Mouse (Mus musculus) spleen, adult 18-20 months (tissue): ENCODE data around the gene Tsnax.

Experiments
- DNase-seq, 2 experiments: peaks; one replicate each; pipeline ENCODE4 v3.0.0; 2022; ENCODE audit warnings: mixed read lengths in 2 of 2

The Tsnax gene

DNA sequence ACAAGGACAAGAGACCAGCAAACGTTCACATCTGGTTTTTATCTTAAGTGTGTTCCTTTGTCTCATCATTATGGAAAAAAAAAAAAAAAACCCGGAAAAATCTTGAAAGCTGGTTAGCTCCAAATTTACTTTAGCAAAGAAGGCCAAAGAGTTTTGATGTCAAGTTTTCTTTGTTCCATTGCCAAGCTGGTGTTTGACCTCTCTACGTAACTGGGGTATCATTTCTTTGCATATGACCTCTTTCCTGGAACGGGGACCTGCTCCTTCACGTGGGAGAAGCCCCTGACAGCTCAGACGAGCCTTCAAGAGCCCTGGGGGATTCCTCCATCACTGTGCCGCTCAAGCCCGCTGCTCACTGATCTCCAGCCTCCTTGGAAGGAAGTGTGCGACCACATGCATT is 31.1 kb downstream of the Tsnax start:
- no peak for DNase-seq

DNA sequence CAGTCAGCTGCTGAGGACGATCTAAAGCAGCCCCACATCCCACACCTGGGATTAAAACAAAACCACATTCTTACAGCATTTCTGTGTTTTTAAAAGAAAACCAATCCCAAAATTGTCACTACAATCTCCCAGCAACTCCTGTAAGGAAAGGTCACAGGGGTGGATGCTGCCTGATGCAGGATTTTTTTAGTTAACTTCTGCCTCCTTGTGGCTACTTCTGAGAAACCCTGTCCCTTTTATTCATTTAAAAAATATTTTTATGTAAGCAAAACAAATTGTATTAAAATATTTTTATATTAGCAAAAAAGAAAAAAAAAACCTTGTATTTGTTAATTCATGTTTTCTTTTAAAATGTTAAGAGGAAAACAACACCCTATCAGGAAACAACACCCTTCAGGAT is 33.0 kb downstream of the Tsnax start:
- DNase-seq, result no peak

DNA sequence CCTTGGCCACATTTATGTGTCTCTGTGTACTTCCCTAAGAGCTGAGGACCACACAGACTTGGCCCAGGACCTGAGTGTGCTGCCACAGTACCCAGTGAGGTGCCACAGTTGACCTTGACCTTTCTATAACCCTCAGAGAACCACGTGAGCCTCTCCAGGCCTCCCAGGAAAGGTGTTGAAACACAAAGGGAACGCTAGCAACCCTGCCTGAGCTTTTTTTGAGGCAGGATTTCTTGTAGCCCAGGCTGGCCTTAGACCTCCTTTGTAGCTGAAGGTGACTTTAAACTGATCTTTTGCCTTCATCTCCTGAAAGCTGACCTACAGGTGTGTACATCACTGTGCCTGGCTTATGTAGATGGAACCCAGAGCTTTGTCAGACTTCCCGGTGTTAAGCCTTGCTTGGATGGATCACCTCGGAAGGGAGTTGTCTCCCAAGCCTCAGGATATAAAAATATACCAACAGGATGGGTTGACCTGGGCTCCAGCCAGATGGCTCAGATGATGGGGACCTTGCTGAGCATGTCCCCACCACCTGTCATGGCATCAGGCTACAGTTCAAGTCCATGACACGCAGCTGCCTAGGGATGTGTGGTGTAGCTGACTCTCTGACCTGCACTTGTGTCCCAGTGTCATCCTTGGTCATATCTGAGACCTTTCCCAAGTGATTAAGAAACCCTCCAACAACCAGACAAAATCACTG is 36.4 kb downstream of the Tsnax start:
- DNase-seq, result no peak

DNA sequence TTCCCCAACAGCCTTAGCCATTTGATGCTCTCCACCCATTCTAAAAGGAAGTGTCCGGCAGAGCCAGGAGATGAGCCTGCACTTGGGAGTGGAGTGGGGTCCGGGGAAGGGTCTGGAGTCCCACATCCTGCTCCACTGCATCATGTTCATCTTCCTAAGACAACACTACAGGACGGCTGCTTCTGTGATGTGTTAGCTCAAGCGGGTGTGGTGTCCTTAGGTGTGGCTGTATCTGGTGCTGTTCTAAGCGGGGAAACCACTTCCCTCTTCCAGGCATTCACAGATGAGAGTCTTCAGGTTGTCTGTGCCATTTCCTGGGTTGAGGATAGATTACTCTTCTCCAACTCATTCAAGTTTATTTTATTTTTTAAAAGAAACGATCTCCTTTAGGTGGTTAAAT is 37.0 kb downstream of the Tsnax start:
- DNase-seq, result no peak

DNA sequence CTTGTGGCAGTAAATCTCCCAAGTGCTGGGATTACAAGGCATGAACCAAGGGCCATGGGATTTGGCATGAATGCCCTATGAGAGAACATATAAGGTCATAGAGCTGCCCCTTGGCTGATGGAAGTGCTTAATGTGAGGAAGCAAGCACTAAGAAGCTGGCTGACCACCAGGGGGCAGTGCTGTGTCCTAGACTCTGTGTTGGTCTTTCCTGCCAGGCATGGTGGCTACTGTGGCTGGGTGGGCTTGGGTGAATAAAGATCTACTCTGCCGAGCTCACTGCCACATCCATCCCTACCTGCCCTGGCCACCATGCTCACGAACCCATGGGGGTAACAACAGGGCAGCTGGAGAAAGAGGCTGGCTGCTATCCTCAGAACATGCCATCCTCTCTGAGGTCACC is 39.2 kb downstream of the Tsnax start:
- peak; percentile 52 to 80 for DNase-seq

DNA sequence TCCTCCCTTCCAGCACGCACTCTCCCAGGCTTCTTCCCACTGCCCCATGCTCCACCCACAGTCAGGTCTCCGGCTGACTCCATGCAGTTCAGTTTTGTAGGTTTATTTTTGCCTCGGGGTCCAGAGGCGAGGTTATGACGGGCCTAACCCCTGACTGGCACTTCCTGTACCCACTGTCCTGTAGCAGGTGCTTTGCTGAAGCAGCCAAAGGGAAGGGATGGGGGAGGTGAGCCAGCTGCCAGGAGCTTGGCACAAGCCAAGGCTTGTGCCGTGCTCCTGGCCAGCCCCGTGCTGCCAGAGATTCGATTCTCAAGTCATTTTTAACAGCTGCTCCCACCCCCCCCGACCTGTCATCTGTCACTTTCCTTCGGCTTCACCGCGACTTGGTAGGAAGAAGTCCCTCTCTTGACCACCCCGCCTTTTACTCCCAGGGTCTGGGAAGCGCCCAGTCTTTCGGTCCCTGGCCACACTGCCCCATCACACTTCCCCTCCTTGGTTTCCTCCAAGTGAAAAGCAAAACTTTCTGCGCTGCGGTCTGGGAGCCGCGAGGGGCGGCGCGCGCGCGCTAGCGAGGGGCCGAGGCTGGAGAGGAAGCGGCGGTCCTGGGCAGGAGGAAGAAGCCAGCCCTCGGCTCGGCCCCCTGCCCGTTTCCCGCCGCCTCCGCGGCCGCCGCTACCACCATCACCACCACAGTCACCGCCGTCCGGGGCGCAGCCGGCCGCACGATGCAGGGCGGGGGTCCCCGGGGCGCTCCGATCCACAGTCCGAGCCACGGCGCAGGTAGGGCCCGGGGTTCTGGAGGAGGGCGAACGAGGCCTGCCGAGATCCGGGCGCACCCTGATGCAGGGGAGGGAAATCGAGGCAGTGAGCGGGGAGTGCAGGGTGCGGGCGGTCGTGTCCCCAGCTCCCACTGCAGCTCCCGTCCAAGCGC is 41.0 kb downstream of the Tsnax start, which contains the start of gene Disc1:
TSS of gene Disc1 (plus strand) at position 691 of the 931 bp plus-strand sequence.
- peak; percentile 41 to 50 for DNase-seq

DNA sequence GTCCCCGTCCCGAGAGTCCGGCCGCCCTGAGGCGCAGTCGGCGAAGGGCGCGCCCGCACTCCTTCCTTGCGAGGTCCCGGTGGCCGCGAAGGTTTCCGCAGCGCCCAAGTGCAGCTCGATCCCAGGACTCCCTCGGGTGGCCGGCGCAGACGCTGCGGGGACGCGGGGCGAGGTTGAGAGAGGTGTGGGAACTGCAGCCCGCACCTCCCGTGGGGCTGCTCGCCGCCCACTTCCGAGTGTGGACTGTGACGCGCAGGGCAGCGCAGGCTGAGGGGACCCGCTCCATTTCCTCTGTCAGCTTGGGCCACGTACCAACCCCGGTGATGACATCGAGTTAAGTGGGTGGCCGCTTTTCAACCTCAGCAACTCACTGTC is 41.6 kb downstream of the Tsnax start:
- DNase-seq, result peak; percentile 50 to 55

DNA sequence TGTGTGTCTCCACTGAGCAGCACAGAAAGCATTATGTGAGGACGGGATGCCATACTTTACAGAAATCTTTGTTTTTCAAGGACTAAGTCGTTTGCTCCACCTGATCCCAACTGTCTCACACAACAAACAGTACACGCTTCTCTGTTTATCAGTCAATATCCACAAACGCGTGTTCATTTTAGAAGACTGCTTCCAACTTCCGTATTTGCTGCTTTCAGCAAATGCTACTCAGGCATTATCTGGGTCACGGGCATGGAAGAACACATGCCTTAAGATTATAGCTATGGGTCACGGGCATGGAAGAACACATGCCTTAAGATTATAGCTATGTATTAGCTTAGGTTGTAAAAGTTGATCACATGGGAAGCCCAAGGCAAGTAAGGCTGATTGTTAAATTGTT is 48.1 kb downstream of the Tsnax start:
- no peak for DNase-seq

DNA sequence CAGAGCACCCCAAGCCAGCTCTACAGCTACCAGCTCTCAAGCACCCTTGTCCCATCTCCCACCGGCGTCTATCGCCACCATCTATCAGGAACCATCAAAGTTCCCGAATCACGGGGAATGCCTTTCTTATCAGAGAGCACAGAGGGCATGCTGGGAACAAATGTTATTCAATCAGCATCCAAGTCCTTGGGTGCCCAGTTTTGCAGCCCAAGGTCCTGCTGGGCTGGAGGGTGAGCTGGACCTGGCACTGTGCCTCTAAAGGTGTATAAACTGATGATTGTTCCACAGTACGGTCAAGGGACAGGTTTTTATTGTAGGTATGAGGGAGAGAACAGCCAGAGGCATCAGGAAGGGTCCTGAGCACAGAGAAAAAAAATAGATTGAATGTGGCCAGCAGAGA is 52.8 kb downstream of the Tsnax start:
- DNase-seq, result no peak

DNA sequence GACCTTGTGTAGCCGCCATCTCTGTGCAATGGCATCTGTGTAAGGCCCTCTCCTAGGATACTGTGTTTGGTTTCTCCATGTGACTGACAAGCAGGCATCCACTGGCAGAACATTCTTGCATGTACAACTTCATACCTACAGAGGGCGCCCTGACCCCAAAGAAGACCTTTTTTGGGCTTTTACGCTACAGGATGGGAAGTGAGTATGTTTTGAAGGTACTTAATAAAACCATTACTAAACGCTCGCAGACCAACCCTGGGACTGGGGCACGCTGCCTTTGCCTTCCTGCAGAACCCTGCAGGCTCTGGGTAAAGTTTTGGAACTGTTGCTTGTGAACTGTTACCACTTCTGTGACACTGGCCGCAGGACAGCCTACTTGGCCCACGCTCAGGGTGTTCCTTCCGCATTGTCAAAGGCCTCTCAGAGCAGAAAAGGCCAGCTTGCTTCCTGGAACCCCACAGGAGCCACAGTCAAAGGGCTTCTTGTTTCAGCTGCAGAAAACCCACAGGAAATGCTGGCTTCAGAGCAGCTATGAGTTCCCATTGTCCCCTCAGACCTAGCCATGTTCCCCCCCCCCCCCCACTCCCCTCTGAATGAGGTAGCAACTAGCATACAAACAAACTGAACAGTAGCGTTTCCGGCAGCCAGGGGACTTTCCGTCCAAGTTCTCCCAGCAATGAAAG is 54.3 kb downstream of the Tsnax start:
- peak; percentile 55 to 64 for DNase-seq

DNA sequence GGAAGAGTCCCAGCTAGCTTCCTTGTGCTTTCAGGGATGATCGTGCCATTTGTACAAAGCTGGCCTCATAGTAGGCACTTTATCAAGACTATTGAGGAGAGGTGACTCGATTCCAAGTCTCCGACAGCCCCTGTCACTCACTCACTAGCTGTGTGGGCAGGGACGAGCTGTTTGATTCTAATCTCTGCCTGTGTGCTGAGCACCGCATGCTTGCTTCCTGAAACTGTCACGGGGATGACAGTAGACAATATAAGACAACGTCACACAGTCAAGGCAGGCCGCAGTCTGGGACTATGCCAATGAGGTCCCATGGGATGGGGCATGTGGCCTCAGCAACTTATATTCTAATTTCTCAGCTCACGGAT is 54.8 kb downstream of the Tsnax start:
- peak; percentile 32 to 40 for DNase-seq

DNA sequence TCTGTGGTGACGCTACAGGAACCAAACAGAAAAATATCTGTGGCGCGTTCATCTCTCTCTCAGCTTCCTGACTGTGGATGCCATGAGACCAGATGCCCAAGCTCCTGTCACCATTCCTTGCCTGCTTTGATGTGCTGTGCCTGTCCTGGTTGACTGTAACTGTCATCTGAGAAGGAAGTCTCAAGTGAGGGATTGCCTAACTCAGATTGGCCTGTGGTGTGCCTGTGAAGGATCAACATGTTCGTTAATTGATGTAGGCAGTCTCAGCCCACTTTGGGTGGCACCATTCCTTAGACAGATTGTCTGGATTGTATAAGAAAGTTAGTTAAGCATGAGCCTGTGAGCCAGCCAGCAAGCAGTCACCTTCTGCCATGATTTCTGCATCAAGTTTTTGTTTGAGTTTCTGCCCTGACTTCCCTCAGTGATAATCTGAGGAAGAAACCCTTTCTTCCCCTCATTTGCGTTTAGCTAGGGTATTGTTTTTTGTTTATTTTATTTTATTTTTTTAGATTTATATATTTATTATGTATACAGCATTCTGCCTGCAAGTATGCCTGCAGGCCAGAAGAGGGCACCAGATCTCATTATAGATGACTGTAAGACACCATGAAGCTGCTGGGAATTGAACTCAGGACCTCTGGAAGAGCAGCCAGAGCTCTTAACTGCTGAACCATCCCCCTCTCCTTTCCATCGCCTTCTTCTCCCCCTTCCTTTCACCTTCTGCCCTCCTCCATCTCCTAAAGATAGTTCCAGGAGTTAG is 55.5 kb downstream of the Tsnax start:
- no peak for DNase-seq

DNA sequence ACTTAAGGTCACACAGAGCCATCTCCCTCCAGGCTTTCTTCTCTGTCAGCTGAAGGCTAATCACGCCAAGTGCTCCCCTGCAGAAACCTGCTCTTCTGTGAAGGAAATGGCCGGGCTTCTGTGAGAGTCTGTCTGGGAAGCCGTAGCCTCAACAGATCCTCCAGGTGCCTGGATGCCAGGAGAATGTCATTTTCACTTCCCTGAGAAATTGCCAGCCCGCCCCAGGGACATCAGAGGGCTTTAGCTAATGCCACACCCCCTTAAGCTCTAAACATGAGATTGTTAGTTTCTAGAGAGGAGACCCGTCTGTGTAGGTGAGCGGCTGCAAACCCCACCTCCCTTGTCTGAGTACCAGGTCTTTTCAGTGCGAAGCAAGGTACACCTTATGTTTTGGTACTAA is 56.5 kb downstream of the Tsnax start:
- no peak for DNase-seq

DNA sequence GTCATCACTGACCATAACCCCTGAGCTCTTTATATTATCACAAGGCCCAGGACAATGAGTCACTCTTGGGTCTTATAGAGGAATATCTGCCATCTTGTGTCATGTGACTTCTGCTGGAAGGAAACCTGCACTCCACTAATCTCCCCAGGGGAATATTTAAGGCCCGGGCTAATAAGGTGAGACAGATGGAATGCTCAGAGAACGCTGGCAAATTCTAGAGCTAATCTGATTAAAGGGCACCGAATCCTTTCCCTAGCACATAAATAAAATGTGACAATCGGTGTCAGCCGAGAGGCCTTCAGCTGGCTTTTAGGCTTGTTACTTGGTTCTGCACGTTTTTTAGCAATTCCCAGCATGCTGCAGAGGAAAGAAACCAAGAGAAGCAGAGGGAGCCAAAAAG is 56.9 kb downstream of the Tsnax start:
- DNase-seq, result no peak

DNA sequence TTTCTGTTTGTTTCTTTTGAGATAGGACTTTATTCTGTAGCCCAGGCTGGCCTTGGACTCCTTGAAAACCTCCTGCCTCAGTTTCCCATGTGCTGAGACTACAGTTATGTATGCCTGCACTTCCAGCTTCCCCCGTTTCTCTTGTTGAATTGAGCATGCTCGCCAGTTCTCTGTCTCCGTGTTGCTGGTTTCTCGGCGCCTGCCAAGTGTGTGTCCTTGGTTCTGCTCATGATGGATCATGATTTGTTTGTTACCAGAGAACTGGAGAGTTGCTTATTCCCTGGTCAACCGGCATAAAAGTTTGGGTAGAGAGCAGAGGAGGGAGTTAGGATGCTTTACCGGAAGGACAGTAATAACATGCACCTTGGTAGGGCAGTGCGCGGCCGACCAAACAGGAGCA is 61.3 kb downstream of the Tsnax start:
- no peak for DNase-seq

DNA sequence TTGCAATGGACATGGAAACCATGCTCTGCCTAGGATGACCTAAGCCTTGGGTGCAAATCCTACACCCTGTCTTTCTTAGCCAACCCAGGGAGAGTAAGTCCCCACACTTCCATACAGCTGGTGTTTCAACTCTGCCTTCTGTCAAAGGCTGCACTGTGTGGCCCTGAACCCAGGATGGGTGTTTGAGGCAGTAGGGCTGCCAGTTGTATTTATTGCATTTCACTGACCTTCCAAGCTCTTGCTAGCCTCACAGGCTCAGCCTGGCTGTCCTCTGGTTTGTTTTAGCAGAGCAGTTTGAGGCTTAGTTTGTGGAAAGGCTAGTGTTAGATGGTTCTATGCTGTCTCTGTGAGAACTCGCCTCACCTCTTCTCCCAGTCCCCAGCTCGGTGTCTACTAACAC is 61.8 kb downstream of the Tsnax start:
- no peak for DNase-seq

DNA sequence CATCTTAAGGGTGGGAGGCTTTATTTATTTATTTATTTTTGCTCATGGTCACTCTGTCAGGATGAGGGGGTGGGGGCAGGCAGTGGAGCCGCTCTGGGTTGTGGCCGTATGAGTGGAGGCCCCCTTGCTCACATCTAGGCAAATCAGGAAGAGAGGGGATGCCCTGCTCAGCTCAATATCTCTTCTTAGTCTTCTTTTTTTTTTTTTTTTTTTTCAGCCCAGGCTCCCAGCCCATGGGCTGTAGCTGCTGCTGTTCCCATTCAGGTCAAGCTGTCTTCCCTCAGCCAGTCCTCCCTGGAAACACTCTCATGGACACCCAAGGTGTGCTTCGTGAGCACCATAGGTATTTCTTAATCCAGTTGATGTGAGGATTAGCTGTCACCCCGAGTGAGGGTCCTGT is 62.6 kb downstream of the Tsnax start:
- DNase-seq, result no peak

DNA sequence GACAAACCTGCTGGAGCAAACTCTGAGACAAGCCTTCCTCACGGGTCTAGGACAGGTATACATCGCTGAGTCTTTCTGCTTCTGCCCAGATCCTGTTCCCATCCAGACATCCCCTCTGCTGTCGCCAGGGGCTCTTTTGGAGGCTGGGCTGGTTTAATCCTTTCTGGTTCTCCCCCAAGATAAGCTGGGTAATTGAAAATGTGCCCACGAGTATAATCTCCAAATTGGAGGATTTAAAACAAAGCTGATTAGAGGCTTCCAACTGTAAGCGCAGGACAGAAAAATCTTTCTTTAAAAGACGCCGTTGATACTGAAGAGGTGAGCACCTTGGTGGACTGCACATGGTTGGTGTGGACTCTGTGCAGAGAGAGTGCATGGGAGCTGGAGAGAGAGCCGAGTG is 64.5 kb downstream of the Tsnax start:
- DNase-seq, result no peak

DNA sequence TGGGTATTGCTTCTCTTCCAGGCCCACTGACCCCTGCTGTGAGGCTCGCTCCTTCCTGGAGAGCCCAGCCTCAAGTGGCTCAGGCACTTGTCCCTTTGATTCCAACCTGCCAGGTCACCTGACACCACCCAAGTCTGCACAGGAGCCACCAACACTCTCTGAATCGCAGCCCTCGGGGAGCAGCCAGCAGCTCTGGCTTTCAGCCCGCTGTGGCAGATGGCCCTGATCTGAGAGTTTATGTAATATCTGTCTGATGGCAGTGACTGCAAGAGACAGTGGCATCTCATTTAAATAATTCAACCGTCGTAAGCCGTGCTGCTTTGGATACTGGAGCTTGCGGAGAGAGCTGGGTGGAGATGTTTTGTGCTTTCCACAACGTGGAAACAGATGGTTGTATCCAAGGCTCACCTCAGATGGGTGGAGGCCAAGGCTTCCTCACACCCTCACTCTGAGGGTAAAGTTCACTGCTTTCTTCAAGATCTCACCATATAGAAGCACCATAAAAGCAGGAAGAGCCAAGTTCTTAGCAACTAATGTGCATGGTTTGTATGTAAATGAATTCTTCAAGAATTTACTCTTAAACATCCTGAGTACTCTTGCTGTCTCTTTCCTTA is 66.1 kb downstream of the Tsnax start:
- no peak for DNase-seq

DNA sequence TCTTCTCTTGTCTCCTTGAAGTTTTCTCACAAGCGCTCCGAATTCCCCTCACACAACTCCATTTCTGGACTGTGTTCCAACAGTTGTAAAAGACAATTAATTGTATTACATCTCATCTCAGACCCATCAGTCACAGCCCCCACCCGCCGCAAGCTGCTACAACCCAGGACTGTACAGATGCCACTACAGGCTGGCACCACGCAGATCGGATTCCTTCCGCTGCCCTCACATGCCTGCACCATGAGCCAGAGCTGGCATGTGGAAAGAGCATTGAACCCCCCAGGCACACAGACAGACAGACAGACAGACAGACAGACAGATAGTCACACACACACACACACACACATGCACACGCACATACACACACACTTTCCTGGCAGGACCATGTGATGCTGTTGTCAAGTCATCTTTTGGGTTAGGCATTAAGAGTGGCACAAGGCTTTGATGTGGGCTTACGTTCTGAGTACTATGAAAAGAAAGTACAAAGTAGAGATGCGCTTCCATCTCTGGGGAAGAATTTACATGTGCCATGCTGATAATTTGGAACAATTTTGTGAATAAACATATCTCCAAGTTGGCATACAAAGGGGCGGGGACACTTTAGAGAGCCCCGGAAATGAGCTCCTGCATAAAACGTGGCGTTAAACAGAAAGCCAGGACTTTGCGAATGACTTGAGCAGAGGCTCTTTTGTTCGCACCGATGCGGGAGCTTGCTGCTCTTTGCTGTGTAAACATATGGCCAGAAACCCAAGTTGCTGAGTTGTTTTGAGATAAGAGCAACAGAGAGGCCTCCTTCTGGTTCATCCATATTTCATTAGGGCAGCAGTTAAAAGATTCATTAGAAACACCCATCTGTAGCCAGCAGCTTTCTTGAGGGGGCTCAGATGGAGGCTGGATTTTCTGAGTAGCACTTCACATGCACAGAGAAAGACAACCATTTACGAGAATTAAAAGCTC is 67.9 kb downstream of the Tsnax start:
- no peak for DNase-seq

DNA sequence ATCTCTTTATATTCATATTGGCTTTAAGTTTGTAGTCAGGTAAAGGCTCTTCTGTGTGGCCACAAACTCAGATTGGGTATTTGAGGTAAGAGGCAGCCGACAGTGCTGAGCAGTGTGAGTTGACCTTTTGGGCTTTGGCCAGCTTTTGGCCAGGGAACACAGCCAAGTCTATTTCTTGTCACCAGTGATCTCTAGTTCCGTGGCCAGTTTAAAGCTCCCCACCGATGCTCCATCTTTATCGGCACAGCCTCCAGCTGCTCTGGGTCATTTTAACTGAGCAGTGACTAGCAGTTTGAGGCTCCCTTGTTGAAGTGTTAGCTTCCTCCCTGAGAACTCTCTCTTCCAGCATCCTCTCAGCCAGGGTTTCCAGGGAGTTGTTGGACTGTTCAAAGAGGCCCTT is 70.9 kb downstream of the Tsnax start:
- no peak for DNase-seq
